Mouse (Mus musculus): ENCODE measurements around the gene Snf8. TPM values are rescaled to one million over a fixed set of nuclear protein-coding genes. Genes with fewer than 3 reads are reported as not detected.

Gene Snf8
- polyA plus RNA-seq, 1 experiment from 2014 or later = 37.7 TPM

- H3K27ac ChIP-seq (replicated peaks; ENCODE audit: low read depth, low read length) = peak overlapping the region; percentile 98
- peak overlapping the region; percentile 99 for H3K9ac ChIP-seq (replicated peaks; ENCODE audit: low read length)
- WGBS = under 1% methylated on average over 33 of the region's 33 CpGs
- no peaks in the 10 kb centered on the region for H3K36me3 ChIP-seq (replicated peaks; ENCODE audit: control insufficient read depth, insufficient read depth, low read depth, low read length)
- peak overlapping the region; percentile 84 for H3K4me2 ChIP-seq (ENCODE audit: low read depth, low read length)
- no peaks in the 10 kb centered on the region; the same call in 1 of the 2 replicates for H3K4me1 ChIP-seq (ENCODE audit: control insufficient read depth, insufficient read depth, low read length)
- ATAC-seq (replicated peaks; ENCODE audit: insufficient number of reproducible peaks, low FRiP score, low TSS enrichment, low read depth) (peak; percentile 46; the same call in 1 of the 2 replicates), DNase-seq (ENCODE audit: low spot score) (peak; percentile 76)
- H3K9me3 ChIP-seq (replicated peaks; ENCODE audit: control insufficient read depth, low read length) = no peaks in the 10 kb centered on the region
- no peaks in the 10 kb centered on the region for H3K27me3 ChIP-seq (ENCODE audit: control insufficient read depth, insufficient read depth, low read length)
- peak overlapping the region; percentile 98 for H3K4me3 ChIP-seq (ENCODE audit: low read depth, low read length)
These were observed 27.0 kb upstream of the Snf8 start for GRCm38 (mm10) chr11:96007516-96008235.

- H3K27ac ChIP-seq (replicated peaks; ENCODE audit: low read depth, low read length) = no peak overlapping the region
- no peak overlapping the region for H3K4me3 ChIP-seq (ENCODE audit: low read depth, low read length)
- peak; percentile 6 for DNase-seq (ENCODE audit: low spot score)
These were observed 25.9 kb upstream of the Snf8 start for GRCm38 (mm10) chr11:96008827-96009226.

GRCm38 (mm10) chr11:96011982-96012381, 22.7 kb upstream of the Snf8 start:
- Histone ChIP-seq H3K4me2 (ENCODE audit: low read depth, low read length) (0 out of 2 replicates have a peak overlapping the region, but pooled peaks have one; percentile 16), H3K27ac (replicated peaks; ENCODE audit: low read depth, low read length) (no peak overlapping the region), H3K27me3 (ENCODE audit: control insufficient read depth, insufficient read depth, low read length) (no peaks in the 10 kb centered on the region), H3K36me3 (replicated peaks; ENCODE audit: control insufficient read depth, insufficient read depth, low read depth, low read length) (no peaks in the 10 kb centered on the region), H3K4me3 (ENCODE audit: low read depth, low read length) (no peak overlapping the region), H3K9ac (replicated peaks; ENCODE audit: low read length) (peak overlapping the region; percentile 44; the same call in 1 of the 2 replicates), H3K4me1 (ENCODE audit: control insufficient read depth, insufficient read depth, low read length) (no peaks in the 10 kb centered on the region; the same call in 1 of the 2 replicates), H3K9me3 (replicated peaks; ENCODE audit: control insufficient read depth, low read length) (no peaks in the 10 kb centered on the region)
- DNase-seq (ENCODE audit: low spot score) = peak; percentile 11
- no peak for ATAC-seq (replicated peaks; ENCODE audit: insufficient number of reproducible peaks, low FRiP score, low TSS enrichment, low read depth)
- 9% methylated on average over 6 of the region's 8 CpGs for WGBS

More at GRCm38 (mm10) chr11:96008827-96009226, 25.9 kb upstream of the Snf8 start:
- no peaks in the 10 kb centered on the region for H3K27me3 ChIP-seq (ENCODE audit: control insufficient read depth, insufficient read depth, low read length)
- H3K4me1 ChIP-seq (ENCODE audit: control insufficient read depth, insufficient read depth, low read length) = no peaks in the 10 kb centered on the region; the same call in 1 of the 2 replicates
- H3K4me2 ChIP-seq (ENCODE audit: low read depth, low read length) = no peak overlapping the region
- H3K36me3 ChIP-seq (replicated peaks; ENCODE audit: control insufficient read depth, insufficient read depth, low read depth, low read length) = no peaks in the 10 kb centered on the region
- H3K9ac ChIP-seq (replicated peaks; ENCODE audit: low read length) = no peak overlapping the region
- no peaks in the 10 kb centered on the region for H3K9me3 ChIP-seq (replicated peaks; ENCODE audit: control insufficient read depth, low read length)
- WGBS = 0% methylated on average over 1 of the region's 1 CpGs
- ATAC-seq (replicated peaks; ENCODE audit: insufficient number of reproducible peaks, low FRiP score, low TSS enrichment, low read depth) = no peak

- no peak overlapping the region for H3K9ac ChIP-seq (replicated peaks; ENCODE audit: low read length)
- no peaks in the 10 kb centered on the region for H3K9me3 ChIP-seq (replicated peaks; ENCODE audit: control insufficient read depth, low read length)
- H3K4me2 ChIP-seq (ENCODE audit: low read depth, low read length) = no peak overlapping the region
- no peaks in the 10 kb centered on the region for H3K36me3 ChIP-seq (replicated peaks; ENCODE audit: control insufficient read depth, insufficient read depth, low read depth, low read length)
- DNase-seq (ENCODE audit: low spot score) = no peak
- H3K4me3 ChIP-seq (ENCODE audit: low read depth, low read length) = no peak overlapping the region
- 47% methylated on average over 5 of the region's 5 CpGs for whole genome bisulfite sequencing
- no peaks in the 10 kb centered on the region for H3K27me3 ChIP-seq (ENCODE audit: control insufficient read depth, insufficient read depth, low read length)
- no peak for ATAC-seq (replicated peaks; ENCODE audit: insufficient number of reproducible peaks, low FRiP score, low TSS enrichment, low read depth)
- H3K4me1 ChIP-seq (ENCODE audit: control insufficient read depth, insufficient read depth, low read length) = no peaks in the 10 kb centered on the region; the same call in 1 of the 2 replicates
- H3K27ac ChIP-seq (replicated peaks; ENCODE audit: low read depth, low read length) = no peak overlapping the region
These were observed 19.3 kb upstream of the Snf8 start for GRCm38 (mm10) chr11:96015421-96015820.

- Histone ChIP-seq H3K4me2 (ENCODE audit: low read depth, low read length) (no peak overlapping the region), H3K36me3 (replicated peaks; ENCODE audit: control insufficient read depth, insufficient read depth, low read depth, low read length) (no peaks in the 10 kb centered on the region), H3K4me1 (ENCODE audit: control insufficient read depth, insufficient read depth, low read length) (no peaks in the 10 kb centered on the region), H3K27ac (replicated peaks; ENCODE audit: low read depth, low read length) (no peak overlapping the region), H3K9ac (replicated peaks; ENCODE audit: low read length) (no peak overlapping the region), H3K27me3 (ENCODE audit: control insufficient read depth, insufficient read depth, low read length) (no peaks in the 10 kb centered on the region), H3K4me3 (ENCODE audit: low read depth, low read length) (no peak overlapping the region), H3K9me3 (replicated peaks; ENCODE audit: control insufficient read depth, low read length) (no peaks in the 10 kb centered on the region)
- 12% methylated on average over 9 of the region's 9 CpGs for WGBS
- DNase-seq (ENCODE audit: low spot score) (peak; percentile 33), ATAC-seq (replicated peaks; ENCODE audit: insufficient number of reproducible peaks, low FRiP score, low TSS enrichment, low read depth) (no peak)
These were observed 16.7 kb upstream of the Snf8 start for GRCm38 (mm10) chr11:96017941-96018351.

GRCm38 (mm10) chr11:96020622-96021021, 14.1 kb upstream of the Snf8 start:
- 63% methylated on average over 4 of the region's 4 CpGs for WGBS
- H3K36me3 ChIP-seq (replicated peaks; ENCODE audit: control insufficient read depth, insufficient read depth, low read depth, low read length) = no peaks in the 10 kb centered on the region
- no peak overlapping the region for H3K4me3 ChIP-seq (ENCODE audit: low read depth, low read length)
- H3K27ac ChIP-seq (replicated peaks; ENCODE audit: low read depth, low read length) = no peak overlapping the region
- H3K4me1 ChIP-seq (ENCODE audit: control insufficient read depth, insufficient read depth, low read length) = no peaks in the 10 kb centered on the region
- H3K9ac ChIP-seq (replicated peaks; ENCODE audit: low read length) = no peak overlapping the region
- H3K4me2 ChIP-seq (ENCODE audit: low read depth, low read length) = no peak overlapping the region
- ATAC-seq (replicated peaks; ENCODE audit: insufficient number of reproducible peaks, low FRiP score, low TSS enrichment, low read depth) (no peak), DNase-seq (ENCODE audit: low spot score) (no peak)
- H3K9me3 ChIP-seq (replicated peaks; ENCODE audit: control insufficient read depth, low read length) = no peaks in the 10 kb centered on the region
- H3K27me3 ChIP-seq (ENCODE audit: control insufficient read depth, insufficient read depth, low read length) = no peaks in the 10 kb centered on the region

- H3K36me3 ChIP-seq (replicated peaks; ENCODE audit: control insufficient read depth, insufficient read depth, low read depth, low read length) = no peaks in the 10 kb centered on the region
- 57% methylated on average over 5 of the region's 5 CpGs for WGBS
- H3K27ac ChIP-seq (replicated peaks; ENCODE audit: low read depth, low read length) = no peak overlapping the region
- no peak overlapping the region for H3K9ac ChIP-seq (replicated peaks; ENCODE audit: low read length)
- no peak overlapping the region for H3K4me2 ChIP-seq (ENCODE audit: low read depth, low read length)
- no peaks in the 10 kb centered on the region for H3K27me3 ChIP-seq (ENCODE audit: control insufficient read depth, insufficient read depth, low read length)
- no peaks in the 10 kb centered on the region for H3K9me3 ChIP-seq (replicated peaks; ENCODE audit: control insufficient read depth, low read length)
- no peaks in the 10 kb centered on the region for H3K4me1 ChIP-seq (ENCODE audit: control insufficient read depth, insufficient read depth, low read length)
- DNase-seq (ENCODE audit: low spot score) = no peak
- no peak for ATAC-seq (replicated peaks; ENCODE audit: insufficient number of reproducible peaks, low FRiP score, low TSS enrichment, low read depth)
- no peak overlapping the region for H3K4me3 ChIP-seq (ENCODE audit: low read depth, low read length)
These were observed 6.6 kb upstream of the Snf8 start for GRCm38 (mm10) chr11:96028130-96028529.

GRCm38 (mm10) chr11:96030571-96030970, 4.1 kb upstream of the Snf8 start:
- Histone ChIP-seq H3K27ac (replicated peaks; ENCODE audit: low read depth, low read length) (no peak overlapping the region), H3K4me1 (ENCODE audit: control insufficient read depth, insufficient read depth, low read length) (no peaks in the 10 kb centered on the region), H3K4me2 (ENCODE audit: low read depth, low read length) (no peak overlapping the region), H3K9me3 (replicated peaks; ENCODE audit: control insufficient read depth, low read length) (no peaks in the 10 kb centered on the region), H3K4me3 (ENCODE audit: low read depth, low read length) (no peak overlapping the region), H3K36me3 (replicated peaks; ENCODE audit: control insufficient read depth, insufficient read depth, low read depth, low read length) (no peaks in the 10 kb centered on the region), H3K9ac (replicated peaks; ENCODE audit: low read length) (no peak overlapping the region), H3K27me3 (ENCODE audit: control insufficient read depth, insufficient read depth, low read length) (no peaks in the 10 kb centered on the region)
- ATAC-seq (replicated peaks; ENCODE audit: insufficient number of reproducible peaks, low FRiP score, low TSS enrichment, low read depth) (no peak), DNase-seq (ENCODE audit: low spot score) (no peak)
- WGBS = 95% methylated on average over 3 of the region's 3 CpGs

Measured in embryonic facial prominence, embryonic 11.5 days (tissue).